Mouse (Mus musculus): ENCODE data around the gene Zfp771. TPM values are rescaled to one million over a fixed set of nuclear protein-coding genes. Genes with fewer than 3 reads are reported as not detected.

Zfp771 gene
- polyA plus RNA-seq, 1 experiment from 2014 or later = 49.3 TPM

- TF ChIP-seq CTCF (IDR thresholded peaks at IDR 0.05; ENCODE audit: low read depth) = no peak
- Histone ChIP-seq H3K36me3 (ENCODE audit: insufficient read depth, low read length) (peaks cover 16% of the 10 kb centered on the region; the same call in 1 of the 2 replicates), H3K4me2 (ENCODE audit: low read length) (no peak overlapping the region), H3K9ac (ENCODE audit: low read depth, low read length) (no peak overlapping the region), H3K27ac (no peak overlapping the region), H3K4me1 (replicated peaks; ENCODE audit: insufficient read depth, low read length) (peaks cover 10% of the 10 kb centered on the region), H3K4me3 (replicated peaks; ENCODE audit: low read depth, low read length) (no peak overlapping the region), H3K27me3 (ENCODE audit: insufficient read depth, low read length) (no peaks in the 10 kb centered on the region), H3K9me3 (replicated peaks; ENCODE audit: low read length) (no peaks in the 10 kb centered on the region)
- DNase-seq (ENCODE audit: low spot score) (no peak), ATAC-seq (replicated peaks; ENCODE audit: low FRiP score, low read depth) (no peak)
- WGBS = 86% methylated on average over 2 of the region's 2 CpGs
Measured at GRCm38 (mm10) chr7:127270256-127270655, 26.2 kb downstream of the Zfp771 start.

DNA sequence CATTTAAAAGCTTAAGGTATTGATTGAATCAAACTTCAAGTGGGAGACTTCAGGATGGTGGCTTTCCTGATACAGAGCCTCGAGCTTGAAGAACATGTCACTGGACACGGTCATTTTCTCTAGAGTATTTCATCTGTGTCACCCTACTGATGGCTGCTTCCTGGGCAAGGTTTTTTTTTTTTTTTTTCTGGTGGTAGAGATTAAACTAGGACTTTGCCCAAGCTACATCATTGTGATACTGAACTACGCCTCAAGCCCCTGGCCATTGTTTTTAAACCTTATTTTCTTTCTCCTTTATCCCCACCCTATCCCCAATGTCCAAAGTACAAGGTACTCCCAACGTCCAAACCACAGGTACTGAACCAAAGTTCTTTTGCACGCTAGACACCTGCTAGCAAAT, 26.6 kb downstream of the Zfp771 start:
- Histone ChIP-seq H3K9ac (ENCODE audit: low read depth, low read length) (no peak overlapping the region), H3K36me3 (ENCODE audit: insufficient read depth, low read length) (peaks cover 16% of the 10 kb centered on the region; the same call in 1 of the 2 replicates), H3K4me3 (replicated peaks; ENCODE audit: low read depth, low read length) (no peak overlapping the region), H3K9me3 (replicated peaks; ENCODE audit: low read length) (no peaks in the 10 kb centered on the region), H3K27ac (no peak overlapping the region), H3K27me3 (ENCODE audit: insufficient read depth, low read length) (no peaks in the 10 kb centered on the region), H3K4me2 (ENCODE audit: low read length) (no peak overlapping the region), H3K4me1 (replicated peaks; ENCODE audit: insufficient read depth, low read length) (peaks cover 10% of the 10 kb centered on the region)
- WGBS = 87% methylated on average over 5 of the region's 5 CpGs
- DNase-seq (ENCODE audit: low spot score) (no peak), ATAC-seq (replicated peaks; ENCODE audit: low FRiP score, low read depth) (no peak)
- TF ChIP-seq CTCF (IDR thresholded peaks at IDR 0.05; ENCODE audit: low read depth) = no peak

DNA sequence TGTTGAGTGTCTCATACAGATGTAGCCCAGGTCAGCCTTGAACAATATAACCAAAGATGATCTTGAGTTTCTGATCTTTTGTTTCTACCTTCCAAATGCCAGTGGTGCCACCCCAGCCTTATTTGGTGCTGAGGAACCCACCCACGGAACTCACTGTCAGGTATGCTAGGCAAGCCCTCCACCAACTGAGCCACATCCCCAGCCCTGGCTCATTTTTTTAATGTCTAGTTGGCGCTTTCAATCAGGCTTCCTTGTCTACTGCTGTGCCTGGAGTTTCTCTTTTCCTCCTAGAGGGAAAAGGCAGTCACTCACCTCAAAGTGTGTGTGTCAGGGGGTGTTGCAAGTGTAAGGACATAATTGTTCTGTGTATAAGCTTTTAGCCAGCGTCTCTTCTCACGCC, 27.0 kb downstream of the Zfp771 start:
- Histone ChIP-seq H3K27ac (no peak overlapping the region), H3K9me3 (replicated peaks; ENCODE audit: low read length) (no peaks in the 10 kb centered on the region), H3K4me2 (ENCODE audit: low read length) (peak overlapping the region; percentile 32), H3K4me3 (replicated peaks; ENCODE audit: low read depth, low read length) (no peak overlapping the region), H3K27me3 (ENCODE audit: insufficient read depth, low read length) (no peaks in the 10 kb centered on the region), H3K36me3 (ENCODE audit: insufficient read depth, low read length) (peaks cover 16% of the 10 kb centered on the region; the same call in 1 of the 2 replicates), H3K4me1 (replicated peaks; ENCODE audit: insufficient read depth, low read length) (peaks cover 10% of the 10 kb centered on the region), H3K9ac (ENCODE audit: low read depth, low read length) (no peak overlapping the region; the same call in 1 of the 2 replicates)
- WGBS = 92% methylated on average over 4 of the region's 4 CpGs
- no peak for TF ChIP-seq CTCF (IDR thresholded peaks at IDR 0.05; ENCODE audit: low read depth)
- DNase-seq (ENCODE audit: low spot score) (no peak), ATAC-seq (replicated peaks; ENCODE audit: low FRiP score, low read depth) (no peak)

GRCm38 (mm10) chr7:127272566-127272965, 28.5 kb downstream of the Zfp771 start:
- Histone ChIP-seq H3K4me3 (replicated peaks; ENCODE audit: low read depth, low read length) (peak overlapping the region; percentile 91; the same call in 1 of the 2 replicates), H3K4me1 (replicated peaks; ENCODE audit: insufficient read depth, low read length) (peaks cover 17% of the 10 kb centered on the region), H3K4me2 (ENCODE audit: low read length) (peak overlapping the region; percentile 93), H3K9me3 (replicated peaks; ENCODE audit: low read length) (no peaks in the 10 kb centered on the region), H3K27me3 (ENCODE audit: insufficient read depth, low read length) (no peaks in the 10 kb centered on the region), H3K9ac (ENCODE audit: low read depth, low read length) (0 out of 2 replicates have a peak overlapping the region, but pooled peaks have one; percentile 92), H3K36me3 (ENCODE audit: insufficient read depth, low read length) (peaks cover 16% of the 10 kb centered on the region; the same call in 1 of the 2 replicates), H3K27ac (0 out of 2 replicates have a peak overlapping the region, but pooled peaks have one; percentile 94)
- TF ChIP-seq CTCF (IDR thresholded peaks at IDR 0.05; ENCODE audit: low read depth) = no peak
- WGBS = 94% methylated on average over 15 of the region's 15 CpGs
- ATAC-seq (replicated peaks; ENCODE audit: low FRiP score, low read depth) = no peak
- DNase-seq (ENCODE audit: low spot score) = no peak

DNA sequence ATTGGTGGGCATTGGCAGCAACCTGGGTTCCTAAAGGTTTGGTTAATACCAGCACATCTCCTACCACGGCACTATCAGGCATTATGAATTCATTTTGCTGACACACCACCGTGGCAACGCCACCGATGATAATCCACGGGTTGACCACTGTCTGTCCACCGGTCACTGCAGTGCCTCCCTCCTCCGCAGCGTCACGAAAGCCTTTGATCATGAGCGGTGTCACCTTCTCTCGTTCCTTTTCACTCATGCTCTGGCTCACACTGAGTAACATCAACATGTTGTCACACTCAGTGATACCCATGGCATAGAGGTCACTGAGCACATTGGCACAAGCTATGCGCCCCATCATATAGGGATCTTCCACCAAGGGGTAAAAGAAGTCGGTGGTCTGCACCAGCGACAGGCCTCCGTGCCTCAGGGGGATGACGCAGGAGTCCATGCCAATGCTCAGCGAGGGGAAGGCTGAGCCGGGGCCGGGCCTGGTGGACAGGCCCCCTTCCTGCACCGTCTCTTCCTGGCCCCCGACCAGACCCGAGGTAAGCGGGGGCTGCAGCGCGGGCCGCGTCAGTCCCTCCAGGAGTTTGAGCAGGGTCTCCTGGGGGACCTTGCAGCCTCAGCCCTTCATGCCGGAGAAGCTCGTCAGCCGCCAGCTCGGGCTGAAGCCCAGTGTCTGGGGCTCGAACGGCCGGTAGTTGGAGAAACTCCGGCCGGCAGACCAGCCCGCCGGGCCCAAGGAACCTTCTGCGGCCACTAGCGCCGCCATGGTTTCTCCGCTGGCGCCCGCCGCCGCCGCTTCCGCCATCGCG, 29.2 kb downstream of the Zfp771 start:
- DNase-seq (ENCODE audit: low spot score) (peak; percentile 50), ATAC-seq (replicated peaks; ENCODE audit: low FRiP score, low read depth) (peak; percentile 29; the same call in 1 of the 2 replicates)
- TF ChIP-seq CTCF (IDR thresholded peaks at IDR 0.05; ENCODE audit: low read depth) = no peak
- Histone ChIP-seq H3K4me2 (ENCODE audit: low read length) (peak overlapping the region; percentile 93), H3K9ac (ENCODE audit: low read depth, low read length) (peak overlapping the region; percentile 92), H3K4me3 (replicated peaks; ENCODE audit: low read depth, low read length) (peak overlapping the region; percentile 91), H3K27me3 (ENCODE audit: insufficient read depth, low read length) (no peaks in the 10 kb centered on the region), H3K9me3 (replicated peaks; ENCODE audit: low read length) (no peaks in the 10 kb centered on the region), H3K4me1 (replicated peaks; ENCODE audit: insufficient read depth, low read length) (peaks cover 17% of the 10 kb centered on the region), H3K27ac (peak overlapping the region; percentile 94), H3K36me3 (ENCODE audit: insufficient read depth, low read length) (peaks cover 16% of the 10 kb centered on the region; the same call in 1 of the 2 replicates)
- WGBS = 10% methylated on average over 50 of the region's 50 CpGs

DNA sequence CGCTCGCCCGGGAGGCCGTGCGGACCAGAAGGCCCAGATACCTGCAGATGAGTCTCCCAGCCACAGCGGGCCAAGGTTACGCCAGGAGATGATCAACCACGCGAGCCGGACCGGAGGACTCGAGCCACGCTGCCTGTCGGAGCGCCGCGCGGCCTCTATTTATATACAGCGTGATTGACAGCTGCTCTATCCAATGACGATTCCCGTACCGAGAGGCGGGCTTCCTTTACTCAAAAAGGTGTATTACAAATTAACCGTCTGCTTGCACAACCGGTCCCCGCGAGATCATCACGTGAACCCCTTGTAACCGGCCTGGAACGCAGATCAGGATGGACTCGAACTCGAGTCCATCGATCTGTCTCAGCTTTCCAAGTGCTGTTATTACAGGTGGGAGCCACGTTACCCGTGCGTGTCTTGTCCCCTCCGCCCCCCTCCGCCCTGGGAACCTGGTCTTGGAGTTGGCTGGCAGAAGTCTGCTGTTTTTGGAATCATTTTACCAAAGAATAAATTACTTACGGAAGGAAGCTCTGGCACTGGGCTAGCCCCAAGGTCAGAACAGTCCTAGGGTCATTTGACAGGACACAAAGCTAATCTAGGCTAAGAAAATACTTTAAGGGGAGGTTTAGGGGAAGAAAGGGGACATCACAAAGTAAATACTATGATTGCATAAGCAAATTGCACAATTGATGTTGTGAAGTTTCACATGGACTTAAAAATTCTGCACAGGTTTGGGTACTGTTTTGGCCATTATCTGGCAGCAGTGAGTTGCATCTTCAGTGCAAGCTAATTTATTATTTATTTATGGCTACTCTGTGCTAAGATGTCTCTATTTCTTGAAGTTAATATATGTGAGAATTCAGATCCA, 30.1 kb downstream of the Zfp771 start, which contains the start of gene Sephs2:
Gene Sephs2 (minus strand): TSS at position 131 of the 865 bp plus-strand sequence.
- Histone ChIP-seq H3K4me3 (replicated peaks; ENCODE audit: low read depth, low read length) (peak within 1 kb of the TSS; percentile 91), H3K36me3 (ENCODE audit: insufficient read depth, low read length) (peaks cover 13% of the 10 kb centered on the region; the same call in 1 of the 2 replicates), H3K4me1 (replicated peaks; ENCODE audit: insufficient read depth, low read length) (peaks cover 17% of the 10 kb centered on the region), H3K4me2 (ENCODE audit: low read length) (peak within 1 kb of the TSS; percentile 93), H3K9me3 (replicated peaks; ENCODE audit: low read length) (no peaks in the 10 kb centered on the region), H3K27me3 (ENCODE audit: insufficient read depth, low read length) (no peaks in the 10 kb centered on the region), H3K27ac (peak within 1 kb of the TSS; percentile 94), H3K9ac (ENCODE audit: low read depth, low read length) (peak within 1 kb of the TSS; percentile 92)
- TF ChIP-seq CTCF (IDR thresholded peaks at IDR 0.05; ENCODE audit: low read depth) = no peak
- peak; percentile 93 for DNase-seq (ENCODE audit: low spot score)
- peak; percentile 89 for ATAC-seq (replicated peaks; ENCODE audit: low FRiP score, low read depth)
- under 1% methylated on average over 39 of the region's 39 CpGs for WGBS

All from kidney, postnatal 0 days (tissue).